Mouse (Mus musculus) thymus, postnatal 4 days (tissue): ENCODE data around the gene Cma1.
"Not testable (repeated sequence)": the region's sequence is repeated elsewhere in the genome, so short reads cannot be mapped to it uniquely, and the experiment has no call there.

Experiments used
- DNase-seq: peaks from one replicate; pipeline ENCODE4 v3.0.0; 2021

The Cma1 gene

DNA sequence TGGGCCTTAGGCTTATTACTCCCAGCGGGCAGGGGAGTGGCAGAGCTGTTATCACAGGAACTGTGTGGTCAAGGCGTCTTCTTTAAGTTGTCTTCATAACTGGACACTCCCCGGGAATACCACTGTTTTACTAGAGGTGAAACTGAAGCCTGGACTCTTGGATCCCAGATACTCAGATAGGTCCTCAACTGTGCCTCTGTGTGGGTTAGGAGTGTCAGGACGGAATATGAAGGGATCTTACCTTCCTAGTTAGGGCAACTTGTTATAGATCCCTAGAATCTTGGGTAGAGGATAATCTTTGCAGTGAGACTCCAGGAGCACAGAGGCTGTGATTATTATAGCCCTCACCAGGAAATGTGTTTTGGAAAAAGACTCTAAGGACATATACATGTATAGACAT, at the start of gene Cma1:
Gene Cma1 (minus strand): TSS at position 101 of the 400 bp plus-strand sequence.
- no peak for DNase-seq

GRCm38 (mm10) chr14:55987464-55987863, 43.0 kb upstream of the Cma1 start:
- not testable (repeated sequence) for DNase-seq

- DNase-seq: peak; percentile 36
These were observed 19.4 kb upstream of the Cma1 start for GRCm38 (mm10) chr14:55963900-55964299.

DNA sequence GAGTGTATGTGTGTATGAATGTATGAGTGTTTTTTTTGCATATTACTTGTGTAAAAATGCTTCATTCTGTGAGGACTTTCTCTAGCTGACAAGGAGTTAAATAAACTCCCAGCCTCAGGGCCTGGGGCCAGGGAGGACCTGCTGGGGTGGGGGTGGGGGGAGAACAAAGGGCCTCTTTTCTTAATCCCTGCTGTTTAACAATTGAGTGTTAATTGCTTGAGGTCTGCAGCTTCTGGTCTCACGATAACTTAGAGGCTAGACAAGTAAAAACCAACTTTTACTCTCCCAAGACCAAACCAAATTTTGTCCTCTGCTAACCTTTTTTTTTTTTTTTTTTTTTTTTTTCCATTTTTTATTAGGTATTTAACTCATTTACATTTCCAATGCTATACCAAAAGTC, 18.8 kb upstream of the Cma1 start:
- DNase-seq: no peak

DNA sequence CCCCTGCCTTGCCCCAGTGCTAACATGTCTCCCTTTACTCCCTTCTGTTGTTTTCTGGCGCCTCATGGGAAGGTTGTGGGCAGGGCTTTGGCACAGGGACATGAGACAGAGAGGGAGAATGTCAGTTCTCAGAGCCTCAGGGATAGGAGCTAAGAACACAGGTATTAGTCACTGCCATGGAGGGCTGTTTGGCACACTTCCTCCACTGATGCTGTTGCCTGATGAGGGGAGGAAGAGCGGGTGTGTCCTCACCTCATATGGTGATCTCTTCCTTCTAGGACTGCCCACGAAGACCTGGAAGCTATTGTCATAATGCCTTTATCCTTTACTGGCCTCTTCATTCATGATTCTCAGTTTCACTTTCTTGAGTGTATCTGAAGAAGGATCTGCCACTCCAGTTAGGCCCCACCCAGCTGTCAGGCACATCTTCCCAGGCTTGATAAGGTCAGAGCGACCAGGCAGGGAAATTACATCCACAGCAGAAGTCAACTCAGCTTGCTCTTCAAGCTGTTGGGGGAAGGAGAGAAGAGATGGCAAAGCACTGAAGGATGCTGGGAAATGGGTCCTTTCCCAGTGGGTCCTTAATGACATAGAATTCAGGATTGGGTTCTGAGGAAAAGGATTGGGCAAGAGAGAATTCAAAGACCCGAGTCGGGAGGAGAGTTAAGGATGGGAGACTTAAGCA, 6.0 kb upstream of the Cma1 start, which contains the start of gene Cma2:
Gene Cma2 (plus strand): TSS at position 635 of the 685 bp plus-strand sequence.
- DNase-seq: no peak

GRCm38 (mm10) chr14:55946269-55946969, 1.9 kb upstream of the Cma1 start:
- no peak for DNase-seq

- DNase-seq: no peak
These were observed 874 bp downstream of the Cma1 start for GRCm38 (mm10) chr14:55943601-55944000.

DNA sequence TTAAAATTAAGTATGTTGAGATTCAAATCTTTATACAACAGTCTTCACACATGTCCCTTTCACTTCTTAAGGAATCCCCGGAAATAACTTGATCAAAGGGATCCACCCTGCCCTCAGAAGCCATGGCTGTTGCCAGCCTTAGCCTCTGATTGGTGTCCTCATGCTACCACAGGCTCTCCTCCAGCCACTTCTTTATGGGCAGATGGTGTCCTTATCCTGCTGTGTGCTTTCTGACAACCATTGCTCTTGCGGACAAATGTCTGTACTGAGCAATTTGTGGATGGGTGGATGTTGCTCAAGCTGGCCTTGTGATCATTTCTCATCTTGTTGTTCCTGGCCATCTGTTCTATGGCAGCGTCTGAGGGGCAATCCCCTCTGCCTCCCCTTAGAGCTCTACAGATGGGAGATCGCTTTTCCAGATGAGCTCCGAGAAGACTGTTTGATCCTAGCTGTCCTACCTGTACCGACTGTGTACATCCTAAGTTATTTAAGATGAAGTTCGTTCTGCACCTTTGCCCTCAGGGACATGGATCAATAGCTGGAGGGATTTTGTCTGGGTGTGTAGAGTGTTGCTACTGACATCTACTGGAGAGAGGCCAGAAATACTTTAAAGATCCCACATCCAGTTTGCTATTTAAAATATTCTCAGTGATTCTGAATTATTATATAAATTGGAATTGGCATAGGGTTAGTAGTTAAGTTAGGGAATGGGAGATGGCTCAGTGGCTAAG, 4.2 kb downstream of the Cma1 start:
- DNase-seq: no peak

GRCm38 (mm10) chr14:55933586-55933985, 10.9 kb downstream of the Cma1 start:
- no peak for DNase-seq

- DNase-seq: no peak
These were observed 15.0 kb downstream of the Cma1 start for GRCm38 (mm10) chr14:55929263-55929997.

- DNase-seq: no peak
These were observed 17.6 kb downstream of the Cma1 start for GRCm38 (mm10) chr14:55926847-55927246.

DNA sequence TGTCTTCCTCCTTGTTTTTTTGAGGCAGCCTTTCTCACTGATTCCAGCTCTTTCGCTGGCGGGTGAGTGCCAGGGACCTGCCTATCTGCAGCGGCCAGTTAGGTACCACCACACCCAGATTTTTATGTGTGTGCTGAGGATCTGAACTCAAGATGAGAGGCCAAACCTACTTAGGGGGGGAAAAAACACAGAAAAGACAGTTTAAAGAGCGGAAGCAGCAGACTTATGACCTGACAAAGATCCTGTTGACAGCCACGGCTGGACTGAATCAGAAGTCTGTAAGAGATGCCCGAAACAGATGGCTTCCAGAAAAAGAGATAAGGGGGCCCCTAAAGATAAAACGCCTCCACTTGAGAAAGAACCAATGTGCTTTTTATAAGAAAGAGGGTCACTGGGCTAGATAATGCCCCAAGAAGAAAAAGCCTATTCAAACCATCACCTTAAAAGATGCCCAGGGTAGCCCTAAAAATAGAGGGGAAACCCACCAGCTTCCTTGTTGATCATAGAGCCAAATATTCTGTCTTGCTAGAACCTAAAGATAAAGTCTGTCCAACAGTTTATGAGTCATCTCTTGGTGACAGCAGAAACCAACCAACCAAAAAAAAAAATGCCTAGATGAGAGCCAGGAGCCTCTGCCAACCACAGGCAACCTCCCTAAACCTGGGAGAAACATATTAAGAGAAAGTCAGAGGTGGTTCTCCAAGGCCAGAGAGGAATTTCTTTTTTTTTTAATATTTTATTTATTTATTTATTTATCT, 21.8 kb downstream of the Cma1 start:
- no peak for DNase-seq

DNA sequence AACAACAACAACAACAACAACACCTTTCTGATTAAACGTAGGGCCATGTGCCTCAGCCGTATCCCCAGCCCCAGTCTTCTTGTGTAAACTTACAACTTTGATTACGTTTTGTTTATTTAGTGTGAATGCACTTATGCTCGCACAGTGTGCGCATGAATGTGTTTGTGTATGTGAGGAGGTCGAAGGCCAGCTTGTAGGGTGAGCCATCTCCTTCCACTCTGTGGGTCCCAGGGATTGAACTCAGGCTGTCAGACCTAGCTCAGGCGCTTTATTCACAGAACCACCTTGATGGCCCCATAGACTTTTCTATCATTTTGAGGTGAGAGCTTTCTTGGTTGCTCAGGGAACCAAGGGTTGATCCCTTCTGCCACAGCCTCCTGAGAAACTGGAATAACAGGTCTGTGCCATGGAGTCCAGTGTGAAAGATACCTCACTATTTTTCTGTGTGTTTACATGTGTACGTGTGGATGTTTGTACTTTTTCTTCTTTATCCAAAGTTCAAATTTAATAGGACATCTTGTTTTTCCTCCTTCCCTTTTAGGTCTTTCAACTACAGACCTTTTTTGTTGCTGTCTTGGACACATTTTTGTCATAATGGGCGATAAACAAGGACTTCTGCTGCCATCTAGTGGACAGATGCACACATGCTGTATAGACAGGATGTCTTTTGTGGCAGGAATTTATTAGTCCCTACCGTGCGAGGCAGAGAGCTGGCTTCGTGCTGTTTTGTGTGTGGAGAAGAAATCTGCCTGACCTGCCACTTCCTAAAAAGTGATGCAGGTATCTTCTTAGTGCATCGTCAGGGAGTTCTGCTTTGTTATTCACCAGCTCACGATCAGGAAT, 26.0 kb downstream of the Cma1 start:
- peak; percentile 77 for DNase-seq

DNA sequence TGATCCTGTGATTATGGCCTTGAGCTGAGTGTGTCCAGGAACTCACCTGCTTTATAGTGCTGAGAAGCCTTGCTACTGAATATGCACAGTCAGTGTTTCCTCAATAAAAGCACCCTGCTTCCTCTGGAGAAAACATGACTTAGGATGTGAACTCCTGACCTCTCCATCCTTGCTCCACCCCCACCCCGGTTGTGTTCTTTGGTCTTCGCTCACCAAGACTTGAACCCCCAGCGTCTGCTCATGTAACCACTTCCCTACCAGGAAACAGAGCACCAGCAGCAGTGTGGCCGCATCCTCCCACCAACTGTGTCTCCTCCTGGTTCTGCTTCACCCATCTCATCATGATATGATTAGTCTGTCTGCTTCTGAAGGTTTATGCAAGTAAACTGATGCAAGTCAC, 31.1 kb downstream of the Cma1 start:
- peak; percentile 38 for DNase-seq

- DNase-seq: no peak
These were observed 39.0 kb downstream of the Cma1 start for GRCm38 (mm10) chr14:55905518-55905917.

DNA sequence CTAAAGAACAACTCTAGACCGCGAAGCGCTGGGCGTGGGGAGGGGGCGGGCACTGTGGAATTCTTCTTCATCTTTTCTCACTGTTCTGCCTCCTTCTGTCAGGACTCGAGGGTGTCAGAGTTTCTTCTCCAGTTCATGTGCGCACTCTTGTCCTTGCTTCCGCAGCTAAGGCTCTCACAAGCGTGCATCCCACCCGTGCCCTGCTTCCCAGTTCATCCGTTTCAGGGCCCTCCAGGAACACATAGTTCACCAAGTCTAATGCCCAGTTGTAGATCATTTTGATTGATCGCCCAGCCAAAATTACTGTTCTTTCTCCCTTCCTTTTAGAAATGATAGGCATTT, 44.1 kb downstream of the Cma1 start:
- DNase-seq: no peak

DNA sequence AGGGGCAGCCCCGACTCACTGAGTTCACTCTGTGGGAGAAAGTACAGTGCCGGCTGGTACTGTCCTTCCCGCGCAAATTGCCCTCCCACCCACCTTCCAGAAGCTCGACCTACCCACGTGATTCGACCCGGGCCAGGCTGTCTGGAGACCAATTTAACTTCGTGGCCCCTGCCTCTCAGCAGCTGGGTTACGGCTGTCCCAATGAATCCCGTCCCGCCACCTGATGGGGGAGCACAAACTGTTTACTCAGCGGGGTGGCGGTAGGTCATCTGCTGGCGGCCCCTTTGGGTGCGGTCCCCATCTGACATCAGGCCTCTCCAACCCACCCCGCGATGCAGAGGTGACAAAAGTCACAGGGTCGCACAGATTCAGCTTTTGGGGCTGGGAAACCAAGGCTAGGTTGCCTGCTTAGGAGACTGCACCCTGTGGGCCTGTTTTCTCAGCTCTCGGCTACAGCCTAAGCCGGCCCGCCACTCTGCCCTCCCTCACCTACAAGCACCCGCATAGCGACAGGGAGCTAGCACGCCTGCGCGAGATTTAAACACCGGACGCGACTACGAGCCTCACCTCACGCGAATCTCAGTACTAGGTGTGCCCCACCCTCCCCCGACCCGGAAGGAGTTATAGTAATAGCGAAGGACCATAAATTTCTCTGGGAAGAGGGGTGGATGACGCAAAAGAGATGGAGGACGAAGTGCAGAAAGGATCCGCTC, 44.6 kb downstream of the Cma1 start, which contains the start of gene Sdr39u1:
Gene Sdr39u1 (minus strand): TSS at position 593 of the 713 bp plus-strand sequence.
- DNase-seq: peak; percentile 90

GRCm38 (mm10) chr14:55898947-55899346, 45.5 kb downstream of the Cma1 start:
- no peak for DNase-seq

DNA sequence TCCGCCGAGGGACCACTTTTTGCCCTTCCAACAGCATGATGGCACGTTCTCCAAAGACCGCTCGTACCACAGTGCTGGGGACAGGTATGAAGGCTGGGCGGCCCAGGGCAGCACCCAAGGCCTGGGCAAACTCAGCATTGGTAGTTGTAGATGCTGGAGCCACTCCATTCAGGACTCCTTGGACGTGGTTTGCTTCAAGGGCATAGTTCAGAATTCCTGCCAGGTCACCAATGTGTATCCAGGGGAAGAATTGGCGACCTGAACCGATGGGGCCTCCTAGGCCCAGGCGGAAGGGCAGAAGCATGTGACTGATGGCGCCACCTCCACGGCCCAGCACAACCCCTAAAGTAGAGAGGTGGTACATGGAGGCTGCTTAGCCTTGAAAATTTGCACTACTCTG, 46.8 kb downstream of the Cma1 start:
- no peak for DNase-seq
